Mouse (Mus musculus) central nervous system, embryonic 18 days (tissue): ENCODE data around the gene Gm8271. TPM values are rescaled to one million over a fixed set of nuclear protein-coding genes. Genes with fewer than 3 reads are reported as not detected.

Experiments
- polyA plus RNA-seq: library from polyadenylated mRNA; depleted of rRNA; stranded (reverse); fragments of >200 nt; gene quantifications from 2 replicates; pipeline ENCODE4 v1.2.3, GENCODE M21; 2012; rRNA removed

Gm8271 gene
- polyA plus RNA-seq = not detected in 2 replicates

DNA sequence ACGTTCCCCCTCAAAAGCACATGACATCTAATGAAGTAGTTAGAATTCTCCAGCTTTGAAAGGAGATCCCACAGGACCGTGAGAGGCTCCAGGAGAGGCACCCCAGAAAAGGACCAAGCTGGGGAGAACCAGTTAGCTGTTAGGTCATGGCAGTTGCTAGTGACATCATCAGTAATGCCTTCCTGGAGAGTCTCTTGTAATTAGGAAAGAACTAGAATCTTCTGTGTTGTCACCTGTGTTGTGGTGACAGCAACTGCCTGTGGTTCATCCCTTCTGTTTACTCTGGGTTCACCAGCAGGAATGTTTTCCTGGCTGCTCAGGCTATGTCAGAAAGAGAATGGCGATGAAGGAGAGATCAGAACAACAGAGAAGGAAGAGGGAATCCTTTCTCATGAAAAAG lies at the start of gene Gm8271:
Gm8271 (plus strand) TSS at position 301 of the 400 bp plus-strand sequence.

DNA sequence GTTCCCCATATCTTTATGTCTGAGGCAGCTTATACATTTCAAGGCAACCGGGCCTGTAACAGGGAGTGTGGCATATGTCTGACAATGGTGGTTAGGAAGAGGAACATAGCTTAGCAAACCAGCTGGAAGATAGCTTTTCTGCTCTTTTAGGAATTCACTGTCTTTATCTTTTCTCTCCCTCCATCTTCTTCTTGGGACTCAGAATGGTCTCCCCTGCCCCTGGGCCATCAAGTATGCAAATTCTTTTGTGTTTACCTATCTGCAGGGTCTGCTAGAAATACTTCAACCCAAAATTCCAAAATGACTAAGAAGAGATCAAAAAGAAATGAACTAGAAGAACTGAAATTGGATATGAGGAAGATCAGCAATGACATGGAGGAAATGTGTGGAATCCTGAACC lies 21.4 kb upstream of the Gm8271 start, which contains the start of gene Gm3317:
Gm3317 (plus strand) TSS at position 301 of the 400 bp plus-strand sequence.

Other genes starting within 250 kb of the Gm8271 start
- gene Gm8297, start 201.9 kb upstream of the Gm8271 start, polyA plus RNA-seq = 0.04 TPM in 1 of 2 replicates, not detected in the other
- gene Gm3298, start 169.9 kb upstream of the Gm8271 start, polyA plus RNA-seq = 0.21 and 1.4 TPM in 2 replicates
- not detected in 2 replicates for gene 4930555G01Rik, start 135.2 kb upstream of the Gm8271 start, polyA plus RNA-seq
- 25.9 and 27.5 TPM in 2 replicates for gene Gm8281, start 114.8 kb upstream of the Gm8271 start, polyA plus RNA-seq
- not detected in 2 replicates for gene Gm8279, start 54.3 kb upstream of the Gm8271 start, polyA plus RNA-seq
- not detected in 2 replicates for gene Gm3317, start 21.3 kb upstream of the Gm8271 start, polyA plus RNA-seq
- gene Gm3526, start 74.8 kb downstream of the Gm8271 start, polyA plus RNA-seq = not detected in 2 replicates
- gene Gm3542, start 149.1 kb downstream of the Gm8271 start, polyA plus RNA-seq = not detected in 2 replicates
- 3.0 and 4.6 TPM in 2 replicates for gene Gm3500, start 203.3 kb downstream of the Gm8271 start, polyA plus RNA-seq